Mouse (Mus musculus) common myeloid progenitor, adult 5-6 weeks (primary cell): ENCODE measurements around the gene Sufu. TPM values are rescaled to one million over a fixed set of nuclear protein-coding genes. Genes with fewer than 3 reads are reported as not detected.

Source experiments
- ATAC-seq: replicated peaks from 2 replicates; pipeline ENCODE4 v1.8.0; 2016; ENCODE audit warnings: low read depth, mild to moderate bottlenecking, moderate TSS enrichment, inconsistent platforms; ENCODE audit not compliant: poor library complexity, severe bottlenecking
- total RNA-seq: library from RNA; stranded (forward); fragments of 200-1000, 187-1606 nt; gene quantifications from 2 replicates; pipeline ENCODE4 v1.2.3, GENCODE M21; 2017

Sufu gene
- total RNA-seq, 1 experiment from 2014 or later, result 22.2 TPM

DNA sequence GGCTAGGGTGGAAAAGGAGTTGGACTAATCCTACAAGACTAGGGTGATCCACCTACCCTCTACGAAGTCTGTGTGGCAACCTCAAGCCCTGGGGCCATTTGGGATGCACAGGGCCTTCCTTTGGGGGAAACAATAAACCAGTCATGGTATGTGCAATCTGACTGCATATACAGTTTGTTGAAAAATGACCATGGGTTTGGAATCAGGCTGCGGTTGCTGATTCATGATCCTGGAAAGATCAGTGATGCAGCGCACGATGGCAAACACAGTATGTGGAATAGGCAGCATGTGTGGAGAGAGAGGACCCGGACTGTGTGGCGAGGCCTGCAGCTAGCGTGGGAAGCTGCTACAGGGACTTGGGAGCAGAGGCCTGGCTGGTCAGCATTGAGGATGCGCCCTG lies 58.9 kb downstream of the Sufu start:
- no peak for ATAC-seq

DNA sequence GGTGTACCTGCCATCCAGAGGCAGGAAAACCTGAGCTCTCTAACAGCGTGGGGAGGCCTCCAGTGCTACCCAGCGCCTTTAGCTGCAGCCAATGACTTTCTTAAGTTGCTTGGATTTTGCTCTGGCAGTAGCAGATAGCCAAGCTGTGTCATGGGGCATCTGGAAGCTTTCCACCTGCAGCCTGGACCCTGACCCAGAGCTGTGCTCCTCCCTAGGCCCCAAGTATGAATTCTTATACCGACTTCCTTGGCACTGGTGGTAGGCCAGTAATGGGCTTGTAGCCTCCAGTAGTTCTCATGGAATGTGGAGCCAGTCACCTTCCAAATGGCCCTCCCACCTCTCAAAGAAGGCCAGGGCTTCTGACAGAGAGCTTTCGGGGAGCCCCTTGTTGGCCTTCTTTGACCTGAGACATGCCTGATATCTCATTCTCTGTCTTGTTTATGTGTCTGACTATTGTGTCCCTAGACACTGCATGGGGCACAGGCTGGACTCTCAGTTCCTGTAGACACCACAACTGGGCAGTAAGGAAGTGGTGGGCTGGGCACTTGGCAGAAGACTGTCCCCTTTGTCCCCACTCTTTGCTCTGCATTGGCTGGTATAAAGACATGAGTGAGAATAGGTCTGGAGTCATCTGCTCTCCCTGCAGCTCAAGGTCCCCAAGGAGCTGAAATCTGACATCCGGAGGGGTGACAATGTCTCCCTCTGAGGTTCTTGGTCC lies 59.5 kb downstream of the Sufu start:
- no peak for ATAC-seq

DNA sequence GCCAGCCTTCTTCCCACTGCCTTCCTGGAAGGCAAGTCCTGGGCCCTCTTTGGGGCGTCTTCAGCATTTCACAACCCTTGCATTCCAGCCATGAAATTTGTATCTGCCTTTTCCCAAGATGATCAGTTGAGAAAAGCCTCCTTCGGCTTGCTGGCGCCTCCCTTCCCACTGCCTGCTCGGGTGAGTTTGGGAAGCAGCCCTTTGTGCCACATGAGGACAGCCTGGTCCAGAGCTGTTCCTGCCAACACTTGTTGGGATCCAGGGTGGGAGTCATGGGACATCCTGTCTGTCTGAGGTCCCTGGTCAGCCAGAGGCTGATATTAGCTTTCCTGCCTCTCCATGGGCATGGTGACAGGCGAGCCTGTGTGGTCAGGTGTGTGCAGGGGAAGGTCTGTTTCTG lies 61.1 kb downstream of the Sufu start:
- no peak for ATAC-seq

DNA sequence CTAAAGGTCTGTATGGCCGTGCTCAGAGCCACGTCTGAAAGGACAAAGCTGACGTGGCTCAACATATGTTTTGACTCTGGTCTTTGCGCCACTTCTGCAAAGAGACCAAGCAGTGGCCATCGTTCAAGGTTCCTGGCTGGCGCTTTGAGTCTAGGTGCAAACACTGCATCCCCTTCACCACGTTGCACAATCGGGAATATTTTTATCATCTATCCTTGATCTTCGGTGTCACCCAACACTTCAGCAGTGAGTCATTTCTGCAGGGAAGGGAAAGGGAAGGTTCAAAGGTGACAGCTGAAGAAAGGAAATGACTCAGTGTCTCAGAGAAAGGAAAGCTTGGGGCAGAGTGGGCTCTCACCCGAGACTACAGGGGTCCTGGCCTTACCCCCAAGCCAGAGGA lies 62.6 kb downstream of the Sufu start:
- ATAC-seq, result no peak

DNA sequence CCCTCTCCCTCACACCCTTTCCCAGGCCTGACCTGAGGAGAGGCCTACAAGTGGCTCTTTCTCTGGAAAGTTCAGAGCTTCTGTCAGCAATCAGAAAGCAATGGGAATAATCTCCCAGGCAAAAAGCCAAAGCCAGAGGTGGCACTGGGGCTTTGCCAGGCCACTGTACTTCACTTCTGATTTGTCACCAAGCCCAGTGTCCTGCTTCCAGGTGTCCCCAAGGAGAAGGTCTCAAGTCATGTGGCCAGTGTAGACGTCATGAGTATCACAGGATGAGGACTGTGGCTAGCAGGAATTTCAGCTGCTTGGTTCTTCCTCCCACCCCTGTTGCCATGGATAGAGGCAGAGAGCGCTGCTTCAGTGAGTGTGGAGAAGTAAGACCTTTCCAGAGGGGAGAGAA lies 63.2 kb downstream of the Sufu start:
- no peak for ATAC-seq

DNA sequence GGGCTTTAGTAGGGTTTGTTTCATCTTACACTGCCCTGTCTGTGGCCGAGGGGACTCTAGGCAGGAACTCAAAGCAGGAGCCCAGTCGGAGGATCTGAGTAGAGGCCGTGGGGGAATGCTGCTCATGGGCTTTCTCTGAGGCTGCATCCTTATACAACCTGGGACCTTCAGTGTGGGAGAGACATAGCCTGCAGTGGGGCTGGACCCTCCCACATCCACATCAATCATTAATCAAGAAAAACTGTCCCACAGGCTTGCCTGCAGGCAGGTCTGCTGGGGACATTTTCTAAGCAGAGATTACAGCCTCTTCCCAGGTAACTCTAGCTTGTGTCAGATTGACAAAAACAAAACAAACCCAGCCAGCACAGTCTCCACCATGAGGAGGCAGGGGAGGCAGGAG lies 65.9 kb downstream of the Sufu start:
- no peak for ATAC-seq

DNA sequence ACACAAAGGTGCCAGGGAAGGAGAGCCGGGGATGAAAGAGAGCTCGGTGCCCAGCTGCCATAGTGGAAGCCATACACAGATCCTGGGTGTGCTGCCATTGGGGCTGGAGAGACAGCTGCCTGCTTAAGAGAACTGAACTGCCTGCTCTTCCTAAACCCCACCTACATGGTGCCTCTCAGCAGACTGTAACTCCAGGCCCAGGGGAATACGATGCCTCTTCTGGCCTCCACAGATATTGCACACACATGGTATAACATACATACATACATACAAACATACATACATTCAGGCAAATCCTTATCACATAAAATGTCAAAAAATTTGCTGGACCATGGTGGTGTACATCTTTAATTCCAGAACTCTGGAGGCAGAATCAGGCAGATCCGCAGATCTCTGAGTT lies 66.8 kb downstream of the Sufu start:
- ATAC-seq, result no peak

DNA sequence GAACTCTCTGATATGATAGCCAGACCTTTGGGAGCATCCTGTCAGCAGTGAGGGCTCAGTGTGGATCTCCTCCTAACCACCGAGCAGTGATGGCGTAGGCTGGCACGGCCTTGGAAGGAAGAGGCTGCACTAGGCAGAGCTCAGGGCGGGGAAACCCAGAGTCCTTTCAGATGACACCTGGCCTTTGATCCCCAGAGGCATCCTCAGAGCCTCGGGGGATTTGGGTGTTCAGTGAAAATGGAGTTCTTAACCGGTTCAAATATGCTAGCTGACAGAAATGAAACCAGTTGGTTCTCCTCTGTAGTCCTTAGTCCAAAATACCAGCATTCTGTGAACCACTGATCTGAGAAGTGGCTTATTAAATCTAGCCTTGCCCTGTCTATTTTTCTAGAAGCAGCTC lies 69.5 kb downstream of the Sufu start:
- ATAC-seq, result no peak

DNA sequence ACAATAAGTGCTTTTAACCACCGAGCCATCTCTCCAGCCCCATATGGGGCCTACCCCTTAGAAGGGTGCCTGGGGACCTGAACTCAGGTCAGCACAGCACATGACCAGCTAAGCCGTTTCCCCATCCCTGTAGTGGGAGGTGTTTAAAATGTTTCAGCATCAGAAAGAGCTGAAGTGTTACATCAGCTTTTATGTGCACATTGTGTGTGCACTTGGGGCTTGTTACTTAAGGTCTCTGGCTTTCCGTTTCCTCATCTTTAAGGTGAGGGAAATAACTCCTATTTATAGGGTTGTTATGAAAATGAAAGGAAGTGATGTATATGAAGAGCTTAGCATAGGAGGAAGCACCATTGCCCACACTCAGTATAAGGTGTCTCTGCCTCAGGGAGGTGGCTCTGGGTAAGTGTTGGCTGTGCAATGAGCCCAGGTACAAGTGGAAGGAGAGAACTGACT lies 70.4 kb downstream of the Sufu start:
- peak; percentile 34 for ATAC-seq

DNA sequence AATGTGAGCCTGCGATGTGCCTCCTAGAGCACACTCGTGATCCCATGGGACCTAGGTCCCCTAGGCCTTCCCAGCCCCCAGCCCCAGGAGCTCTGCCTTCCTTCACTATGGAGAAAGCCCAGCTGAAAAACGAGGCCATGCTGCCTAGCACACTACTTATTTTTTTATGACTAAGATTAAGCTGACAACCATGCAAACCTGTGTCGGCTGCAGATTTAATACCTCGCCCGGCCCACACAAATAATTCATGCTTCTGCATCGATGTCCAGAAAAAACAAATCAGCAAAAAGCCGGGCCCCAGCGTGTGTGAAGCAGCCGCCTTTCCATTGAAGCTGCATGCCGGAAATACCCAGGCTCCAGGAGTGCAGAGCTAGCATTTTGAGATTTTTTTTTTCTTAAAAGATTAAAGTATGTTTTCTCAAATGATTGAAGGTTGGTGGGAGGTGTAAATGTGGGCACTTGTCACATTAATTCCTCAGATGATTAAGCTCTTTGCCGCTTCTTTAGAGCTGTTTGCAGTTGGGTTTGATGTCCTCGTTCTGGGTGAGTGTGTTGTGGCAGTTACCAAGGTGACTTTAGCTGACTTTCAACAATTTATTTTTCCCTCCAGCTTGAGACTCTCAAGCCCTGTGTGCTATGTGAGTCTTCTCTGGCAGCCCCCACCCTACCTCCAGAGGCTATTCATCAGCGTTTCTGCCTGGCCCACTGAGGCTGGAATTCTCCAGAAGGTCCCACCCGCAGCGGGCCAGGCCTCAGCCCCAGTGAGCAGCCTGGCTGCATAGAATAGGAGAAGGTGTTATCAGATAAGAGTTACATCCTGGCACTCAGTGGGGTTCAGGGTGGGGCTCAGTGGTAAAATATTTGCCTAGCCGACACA lies 73.9 kb downstream of the Sufu start:
- peak; percentile 49 for ATAC-seq

DNA sequence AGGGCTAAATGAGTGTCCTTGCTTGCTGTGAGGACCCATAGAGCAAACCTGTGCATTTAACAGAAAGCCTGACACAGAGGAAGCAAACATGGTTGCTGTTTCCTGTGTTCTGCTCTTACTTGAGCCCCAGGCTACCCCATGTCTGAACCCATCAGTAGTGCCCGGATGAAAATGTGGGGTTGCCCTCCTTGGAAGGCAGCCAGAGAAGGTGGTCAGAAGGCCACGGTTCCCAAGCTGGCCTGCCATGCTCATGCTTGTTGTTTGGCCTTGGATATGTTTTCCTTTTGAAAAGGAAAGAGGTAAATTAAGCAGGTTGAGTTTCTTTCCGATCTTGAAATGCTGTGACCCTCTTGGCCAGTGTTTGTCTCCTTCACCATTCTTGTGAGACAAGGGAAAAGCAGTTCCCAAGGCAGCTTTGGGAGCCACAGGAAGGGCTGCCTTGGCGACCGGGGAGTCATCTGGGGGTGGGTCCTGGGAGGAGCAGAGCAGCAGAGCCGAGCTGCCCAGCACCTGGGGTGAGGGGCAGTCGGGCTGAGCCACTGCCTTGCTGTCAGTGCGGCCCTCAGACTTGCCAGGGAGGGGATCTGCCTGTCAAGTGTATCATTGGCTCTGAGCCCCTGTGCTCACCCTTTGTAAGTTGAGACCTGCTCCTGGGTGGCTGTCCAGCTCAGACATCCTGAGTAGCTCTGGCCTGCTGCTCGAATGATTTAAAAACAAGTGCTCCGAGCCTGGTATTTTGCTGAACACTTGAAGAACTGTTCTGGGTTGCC lies 74.8 kb downstream of the Sufu start:
- no peak; the same call in 1 of the 2 replicates for ATAC-seq

DNA sequence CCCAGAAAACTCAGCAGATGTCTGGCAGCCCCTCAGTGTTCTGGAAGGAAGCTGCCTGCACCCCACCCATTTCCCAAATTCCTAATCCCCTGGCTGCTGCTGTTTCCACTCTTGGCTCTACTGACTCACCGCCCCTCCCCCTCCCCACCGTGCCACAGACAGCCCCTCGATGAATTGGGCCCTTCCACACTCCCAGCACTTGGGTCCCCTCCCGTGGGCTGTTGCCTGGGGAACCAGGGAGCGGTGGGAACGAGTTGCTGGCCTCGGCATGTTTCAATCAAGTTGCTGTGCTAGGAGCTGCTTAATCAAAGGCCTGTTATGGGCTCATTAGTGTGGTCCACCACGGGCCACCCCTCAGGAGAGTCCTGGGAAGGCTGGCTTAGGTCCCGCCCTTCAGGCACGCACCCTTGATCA lies 80.7 kb downstream of the Sufu start:
- ATAC-seq, result no peak

DNA sequence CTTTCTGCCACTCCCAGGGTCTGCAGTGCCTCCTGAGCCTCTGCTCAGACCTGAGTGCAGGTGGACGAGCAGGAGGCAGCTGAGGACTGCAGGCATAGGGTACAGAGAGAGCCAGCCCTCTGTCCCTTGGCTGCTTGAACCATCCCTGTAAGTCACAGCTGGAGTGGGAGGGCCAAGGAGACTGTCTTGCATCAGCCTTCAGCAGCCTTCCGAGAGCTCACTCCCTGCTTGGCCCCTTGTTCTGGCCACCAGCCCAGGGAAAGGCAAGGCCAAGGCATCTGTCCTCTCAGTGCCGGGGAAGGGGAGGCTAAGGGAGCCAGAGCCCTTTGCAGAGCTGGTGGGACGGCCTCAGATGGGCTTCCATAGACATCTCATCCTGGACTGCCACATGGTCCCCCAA lies 81.5 kb downstream of the Sufu start:
- no peak for ATAC-seq

DNA sequence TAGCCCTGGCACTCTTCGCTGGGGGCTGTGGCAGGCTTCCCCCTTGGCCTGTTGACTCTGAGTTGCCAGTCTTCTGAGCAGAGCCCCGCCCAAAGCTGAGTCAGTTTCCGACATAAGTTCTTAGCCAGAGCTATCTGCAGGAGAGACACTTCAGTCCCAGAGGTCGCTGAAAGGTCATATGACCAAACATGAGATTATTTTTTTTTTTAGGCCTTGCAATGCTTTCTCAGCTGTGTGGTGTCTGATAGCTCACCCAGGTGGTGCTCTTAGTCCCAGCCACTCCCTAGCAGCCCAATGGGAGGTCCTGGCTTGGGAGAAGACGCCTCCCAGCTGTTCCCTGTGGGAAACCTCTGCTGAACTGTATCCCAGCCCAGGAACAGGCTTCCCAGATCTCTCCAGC lies 82.1 kb downstream of the Sufu start:
- ATAC-seq, result peak; percentile 62

DNA sequence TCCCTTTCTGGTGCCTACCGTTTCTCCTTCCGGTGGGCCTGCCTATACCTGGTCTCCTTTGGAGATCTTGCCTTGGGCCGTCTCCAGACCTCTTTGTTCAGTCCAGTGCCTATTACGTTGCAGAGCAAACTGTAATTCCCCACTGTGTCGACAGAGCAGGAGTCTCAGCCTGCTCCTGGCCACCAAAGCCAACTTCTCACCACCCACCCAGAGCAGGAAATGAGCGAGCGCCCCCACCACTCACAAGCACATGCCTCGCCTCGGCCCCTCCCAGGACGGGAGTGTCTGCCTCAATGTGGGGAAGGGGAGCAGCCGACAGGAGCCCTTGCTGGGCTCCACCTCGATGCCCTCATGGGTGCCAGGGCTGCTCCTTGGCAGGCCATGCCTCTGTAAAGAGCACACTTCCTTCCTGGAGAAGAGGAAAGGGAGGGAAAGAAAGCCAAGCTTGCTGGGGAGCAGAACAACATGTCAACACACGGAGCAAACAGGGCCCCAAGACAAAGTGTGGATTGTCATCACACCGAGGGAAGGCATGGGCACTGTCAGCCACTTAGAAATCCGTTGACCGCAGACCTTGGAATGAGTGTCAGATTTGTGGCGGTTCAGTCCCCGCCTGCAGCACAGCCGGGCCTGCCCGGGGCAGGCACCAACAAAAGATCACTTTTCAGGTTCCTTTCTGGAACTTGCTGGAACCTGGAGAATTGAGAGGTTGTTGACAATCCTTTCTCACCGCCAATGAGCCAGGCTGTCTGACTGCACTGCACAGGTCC lies 82.8 kb downstream of the Sufu start:
- ATAC-seq, result 0 out of 2 replicates have a peak, but pooled peaks have one; percentile 24

DNA sequence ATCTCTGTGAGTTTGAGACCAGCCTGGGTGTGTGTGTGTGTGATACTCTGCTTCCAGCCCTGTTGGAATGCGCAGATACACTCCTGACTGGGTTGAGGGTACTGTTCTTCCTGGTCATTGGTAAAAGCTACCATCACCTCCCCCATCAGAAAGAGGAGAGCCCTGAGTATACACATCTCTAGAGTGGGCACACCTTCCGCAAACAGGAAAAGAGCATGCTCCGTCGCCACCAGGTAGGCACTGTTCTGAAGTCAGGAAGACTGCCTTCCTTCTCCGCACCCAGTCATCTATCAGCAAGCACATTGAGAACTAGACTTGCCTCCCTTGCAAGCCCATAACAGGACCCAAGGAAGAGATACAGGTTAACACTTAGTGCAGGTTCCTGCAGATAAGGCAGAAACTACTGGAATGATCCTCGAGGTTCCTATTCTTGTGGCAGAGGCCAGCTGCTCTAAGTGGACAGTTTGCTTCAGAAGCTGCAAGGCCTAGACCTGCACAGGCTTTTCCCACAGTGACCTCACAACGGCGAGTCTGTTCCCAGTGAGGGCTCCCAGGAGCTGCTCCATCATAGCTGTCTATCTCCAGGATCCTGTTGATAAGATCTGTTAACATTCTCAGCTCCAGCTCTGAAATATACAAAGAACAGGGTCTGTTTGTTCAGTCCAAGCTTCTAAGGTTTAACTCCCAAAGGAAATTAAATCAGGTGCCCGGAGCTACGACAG lies 84.1 kb downstream of the Sufu start:
- no peak for ATAC-seq

DNA sequence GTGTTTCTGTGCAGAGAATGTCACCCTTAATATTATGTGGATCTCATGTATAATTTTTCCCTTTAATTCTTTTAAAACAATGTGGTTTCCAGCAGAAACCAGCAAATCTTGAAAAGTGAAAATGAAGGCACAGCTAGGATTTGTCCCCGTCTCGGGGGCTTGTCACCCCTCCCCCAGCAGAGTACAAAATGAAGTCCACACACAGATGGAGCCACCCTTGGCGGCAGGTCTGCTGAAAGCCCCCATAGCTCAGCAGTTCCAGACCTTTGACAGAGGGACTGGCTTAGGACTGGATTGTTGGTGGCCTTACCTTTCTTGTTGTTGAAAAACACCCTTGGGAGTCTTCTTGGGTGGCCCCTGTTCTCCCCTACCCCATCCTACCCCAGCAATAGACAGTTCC lies 84.7 kb downstream of the Sufu start:
- no peak for ATAC-seq

DNA sequence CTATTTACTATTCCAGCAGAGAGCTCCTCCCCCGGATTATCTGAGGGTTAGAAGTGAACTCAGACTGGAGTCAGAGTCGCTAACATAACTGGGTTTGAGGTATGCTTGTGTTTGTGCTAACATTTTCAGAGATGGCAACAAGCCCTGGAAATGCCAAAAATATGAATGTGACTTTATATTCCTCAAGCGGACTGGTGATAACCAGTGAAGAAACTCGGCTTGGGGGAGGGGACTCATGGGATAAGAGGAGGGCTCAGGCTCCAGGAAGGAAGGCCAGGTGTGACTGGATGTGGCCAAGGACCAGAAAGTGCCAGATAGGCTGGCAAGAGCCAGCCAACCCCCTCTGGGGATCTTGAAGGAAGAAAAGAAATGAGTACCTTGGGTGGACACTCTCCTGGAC lies 85.1 kb downstream of the Sufu start:
- ATAC-seq, result no peak

DNA sequence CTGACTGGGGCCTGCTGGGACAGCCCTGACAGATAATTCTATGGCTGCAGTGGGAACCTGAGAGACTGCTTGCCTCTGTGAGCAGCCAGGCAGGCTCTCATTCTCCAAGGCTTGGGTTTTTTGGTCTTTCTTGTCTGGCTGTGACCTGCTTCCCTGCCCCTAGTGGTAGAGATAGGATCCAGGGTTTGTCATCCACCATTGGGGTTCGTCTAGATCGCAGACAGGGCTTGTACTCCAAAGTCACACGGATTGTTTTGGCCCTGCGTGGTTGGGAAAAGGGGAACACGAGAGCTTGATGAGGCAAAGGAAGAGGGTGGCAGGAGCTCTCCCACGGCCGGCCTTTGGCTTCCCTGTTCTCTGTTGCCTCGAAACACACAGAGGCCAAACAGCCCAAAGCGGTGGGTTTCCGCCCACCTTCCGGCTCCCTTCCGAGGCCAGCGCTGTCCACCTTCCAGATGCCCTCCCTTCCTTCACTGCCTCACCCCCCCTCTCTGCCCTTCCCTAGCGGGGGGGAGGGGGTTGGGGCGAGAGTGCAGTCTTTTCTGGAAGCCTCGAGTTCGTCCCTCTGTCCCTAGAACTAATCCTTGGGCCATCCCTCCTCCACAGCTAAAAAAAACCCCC lies 86.3 kb downstream of the Sufu start:
- ATAC-seq, result peak; percentile 46
